Mouse (Mus musculus): ENCODE results near the gene Atp8a1. TPM values are rescaled to one million over a fixed set of nuclear protein-coding genes. Genes with fewer than 3 reads are reported as not detected.

The Atp8a1 gene
- total and polyA plus RNA-seq, 3 experiments: 4.4 to 11.2 (median 5.5) TPM

GRCm38 (mm10) chr5:67606916-67607803 lies 240.1 kb downstream of the Atp8a1 start:
- no peak overlapping the region for H3K4me2 ChIP-seq (ENCODE audit: insufficient read depth, low read depth, poor library complexity, severe bottlenecking)
- no peaks in the 10 kb centered on the region for H3K36me3 ChIP-seq (replicated peaks in 1 of 2; ENCODE audit: control insufficient read depth in 1 of 2, insufficient read depth in 1 of 2, low read length in 1 of 2)
- H3K27ac ChIP-seq (ENCODE audit: insufficient read depth, low read depth): no peak overlapping the region
- dilution Hi-C loops (cut with MboI; ENCODE audit: extremely low pct_ligation_motif_present, extremely low pct_unique_long_range_greater_than_20kb, low sequenced_read_pairs) (no loop called here), in situ Hi-C loops (cut with MboI; ENCODE audit: low pct_ligation_motif_present, low pct_unique_long_range_greater_than_20kb, low sequenced_read_pairs) (no loop called here)
- no peak for TF ChIP-seq SMC3 (IDR thresholded peaks at IDR 0.05; ENCODE audit: low read depth, low read length)
- TF ChIP-seq EP300 (IDR thresholded peaks at IDR 0.05; ENCODE audit: low read length): no peak
- TF ChIP-seq KAT2A (IDR thresholded peaks at IDR 0.05; ENCODE audit: insufficient replicate concordance, low read length): no peak
- TF ChIP-seq MAFK (IDR thresholded peaks at IDR 0.05; ENCODE audit: insufficient replicate concordance, low read length): no peak
- TF ChIP-seq MAZ (IDR thresholded peaks at IDR 0.05; ENCODE audit: low read depth, low read length): no peak
- TF ChIP-seq USF1 (IDR thresholded peaks at IDR 0.05; ENCODE audit: low read depth, low read length): no peak
- TF ChIP-seq MXI1 (IDR thresholded peaks at IDR 0.05; ENCODE audit: low read depth, low read length): no peak
- TF ChIP-seq NELFE (IDR thresholded peaks at IDR 0.05; ENCODE audit: low read depth, low read length): no peak
- no peak for TF ChIP-seq E2F4 (IDR thresholded peaks at IDR 0.05; ENCODE audit: insufficient replicate concordance, low read depth, low read length)
- no peak for TF ChIP-seq JUND (conservative IDR thresholded peaks at IDR 0.05; ENCODE audit: low read depth, low read length)
- TF ChIP-seq PAX5 (IDR thresholded peaks at IDR 0.05; ENCODE audit: low read length): no peak
- TF ChIP-seq GABPA (IDR thresholded peaks at IDR 0.05; ENCODE audit: insufficient replicate concordance, low read depth, low read length): no peak
- TF ChIP-seq TBP (conservative IDR thresholded peaks at IDR 0.05; ENCODE audit: low read depth, low read length): no peak
- TF ChIP-seq TCF12 (IDR thresholded peaks at IDR 0.05; ENCODE audit: low read depth, low read length): no peak
- TF ChIP-seq MYC (IDR thresholded peaks at IDR 0.05; ENCODE audit: low read depth, low read length): no peak
- H3K79me2 ChIP-seq (replicated peaks; ENCODE audit: control insufficient read depth, extremely low read depth, insufficient read depth, poor library complexity, severe bottlenecking): no peaks in the 10 kb centered on the region
- H3K4me3 ChIP-seq (replicated peaks in 1 of 3; ENCODE audit: low read depth in 2 of 3, low read length in 2 of 3, poor library complexity in 1 of 3): no peak overlapping the region
- no peak overlapping the region for H3K9ac ChIP-seq (ENCODE audit: insufficient read depth, low read depth)
- DNase-seq (ENCODE audit: extremely low read depth): no peak
- H3K4me1 ChIP-seq (ENCODE audit: control insufficient read depth in 1 of 2, insufficient read depth in 2 of 2): no peaks in the 10 kb centered on the region
- no peaks in the 10 kb centered on the region for H3K27me3 ChIP-seq (replicated peaks)
- peaks cover 18% of the 10 kb centered on the region for H3K9me3 ChIP-seq (replicated peaks; ENCODE audit: low read length)

- DNase-seq (ENCODE audit: extremely low read depth): no peak
- TF ChIP-seq GABPA (IDR thresholded peaks at IDR 0.05; ENCODE audit: insufficient replicate concordance, low read depth, low read length): no peak
- TF ChIP-seq CHD2 (IDR thresholded peaks at IDR 0.05; ENCODE audit: low read length): no peak
- TF ChIP-seq RCOR1 (conservative IDR thresholded peaks at IDR 0.05; ENCODE audit: low read depth, low read length): no peak
- TF ChIP-seq ZC3H11A (IDR thresholded peaks at IDR 0.05; ENCODE audit: low read depth, low read length): no peak
- no peak for TF ChIP-seq USF2 (conservative IDR thresholded peaks at IDR 0.05; ENCODE audit: low read depth, low read length)
- no peak for TF ChIP-seq EP300 (IDR thresholded peaks at IDR 0.05; ENCODE audit: low read length)
- no peak for TF ChIP-seq NRF1 (IDR thresholded peaks at IDR 0.05; ENCODE audit: low read depth, low read length)
- no peak for TF ChIP-seq ETS1 (conservative IDR thresholded peaks at IDR 0.05; ENCODE audit: low read depth, low read length)
- TF ChIP-seq PAX5 (IDR thresholded peaks at IDR 0.05; ENCODE audit: low read length): no peak
- no peak for TF ChIP-seq TCF12 (IDR thresholded peaks at IDR 0.05; ENCODE audit: low read depth, low read length)
- TF ChIP-seq ZMIZ1 (IDR thresholded peaks at IDR 0.05; ENCODE audit: low read depth, low read length): no peak
- Histone ChIP-seq H3K79me2 (replicated peaks; ENCODE audit: control insufficient read depth, extremely low read depth, insufficient read depth, poor library complexity, severe bottlenecking) (no peaks in the 10 kb centered on the region), H3K4me3 (replicated peaks in 1 of 3; ENCODE audit: low read depth in 2 of 3, low read length in 2 of 3, poor library complexity in 1 of 3) (no peak overlapping the region), H3K4me2 (ENCODE audit: insufficient read depth, low read depth, poor library complexity, severe bottlenecking) (no peak overlapping the region), H3K9me3 (replicated peaks; ENCODE audit: low read length) (peaks cover 18% of the 10 kb centered on the region), H3K4me1 (ENCODE audit: control insufficient read depth in 1 of 2, insufficient read depth in 2 of 2) (no peaks in the 10 kb centered on the region), H3K27ac (ENCODE audit: insufficient read depth, low read depth) (no peak overlapping the region), H3K27me3 (replicated peaks) (no peaks in the 10 kb centered on the region), H3K9ac (ENCODE audit: insufficient read depth, low read depth) (no peak overlapping the region), H3K36me3 (replicated peaks in 1 of 2; ENCODE audit: control insufficient read depth in 1 of 2, insufficient read depth in 1 of 2, low read length in 1 of 2) (no peaks in the 10 kb centered on the region)
- dilution Hi-C loops (cut with MboI; ENCODE audit: extremely low pct_ligation_motif_present, extremely low pct_unique_long_range_greater_than_20kb, low sequenced_read_pairs) (no loop called here), in situ Hi-C loops (cut with MboI; ENCODE audit: low pct_ligation_motif_present, low pct_unique_long_range_greater_than_20kb, low sequenced_read_pairs) (no loop called here)
Measured at GRCm38 (mm10) chr5:67605951-67606350, 241.3 kb downstream of the Atp8a1 start.

Data from CH12.LX (cell line).